Mouse (Mus musculus): ENCODE measurements around the gene Ccdc186. TPM values are rescaled to one million over a fixed set of nuclear protein-coding genes. Genes with fewer than 3 reads are reported as not detected.
"Not testable (repeated sequence)": the region's sequence is repeated elsewhere in the genome, so short reads cannot be mapped to it uniquely, and the experiment has no call there.

Gene Ccdc186
- polyA plus RNA-seq, 1 experiment from 2014 or later: 24.8 TPM

DNA sequence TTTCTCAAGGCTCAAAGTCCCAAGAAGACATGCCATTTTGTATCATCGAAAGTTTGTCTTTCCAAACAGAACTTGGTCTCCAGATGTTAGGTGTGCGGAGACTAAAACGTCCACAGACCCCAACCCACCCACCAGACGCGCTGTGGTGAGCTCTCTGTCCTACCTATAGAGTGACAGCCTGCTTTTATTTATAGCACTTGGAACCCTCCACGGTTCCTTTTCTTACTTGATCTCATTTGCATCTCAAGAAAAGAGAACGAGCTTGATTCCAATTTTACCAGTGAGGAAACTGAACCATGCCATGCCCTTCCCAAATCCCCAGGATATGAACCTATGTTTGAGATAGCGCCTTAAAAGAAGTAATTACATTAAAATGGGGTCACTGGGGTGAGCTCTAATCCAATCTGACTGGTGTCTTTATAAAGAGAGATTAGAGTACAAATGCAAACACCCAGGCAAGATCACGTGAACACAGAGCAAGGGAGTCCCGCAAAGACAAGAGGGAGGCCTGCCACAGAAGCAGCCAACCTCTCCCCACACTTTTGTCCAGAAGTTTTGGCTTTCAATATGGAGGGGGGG is 48.5 kb downstream of the Ccdc186 start:
- no peak overlapping the region for H3K27ac ChIP-seq
- peaks cover 17% of the 10 kb centered on the region for H3K27me3 ChIP-seq
- no peaks in the 10 kb centered on the region for H3K36me3 ChIP-seq
- H3K4me2 ChIP-seq: no peak overlapping the region
- H3K4me1 ChIP-seq: peaks cover 40% of the 10 kb centered on the region
- no peak overlapping the region for H3K4me3 ChIP-seq
- ATAC-seq (ENCODE audit: insufficient number of reproducible peaks, insufficient read depth, low FRiP score, low TSS enrichment, low read depth): no peak
- WGBS: 56% methylated on average over 10 of the region's 10 CpGs
- H3K9ac ChIP-seq: no peak overlapping the region
- no peaks in the 10 kb centered on the region for H3K9me3 ChIP-seq

DNA sequence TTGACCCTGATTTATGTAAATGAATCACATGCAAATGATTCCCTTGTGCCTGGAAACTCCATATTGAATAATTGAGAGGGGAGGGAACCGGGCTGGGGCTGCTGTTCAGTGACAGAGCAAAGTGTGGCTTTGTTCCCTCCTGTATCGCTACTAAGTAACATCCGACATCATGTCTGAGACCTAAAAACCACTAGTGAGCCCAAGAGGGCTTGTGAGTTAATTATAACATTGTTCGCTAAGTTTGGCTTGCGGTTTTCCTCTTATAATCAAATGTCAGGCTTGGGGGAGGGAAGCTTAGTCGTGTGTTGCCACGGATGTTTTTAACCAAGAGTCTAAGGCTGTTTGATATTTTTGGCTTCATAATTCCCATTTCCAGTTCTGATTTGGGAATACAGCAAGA is 49.8 kb downstream of the Ccdc186 start:
- ATAC-seq (ENCODE audit: insufficient number of reproducible peaks, insufficient read depth, low FRiP score, low TSS enrichment, low read depth): no peak
- 54% methylated on average over 7 of the region's 7 CpGs for WGBS
- Histone ChIP-seq H3K4me1 (peaks cover 37% of the 10 kb centered on the region), H3K9ac (no peak overlapping the region), H3K27me3 (peaks cover 17% of the 10 kb centered on the region), H3K36me3 (no peaks in the 10 kb centered on the region), H3K27ac (no peak overlapping the region), H3K4me3 (no peak overlapping the region), H3K9me3 (no peaks in the 10 kb centered on the region), H3K4me2 (0 out of 2 replicates have a peak overlapping the region, but pooled peaks have one; percentile 1)

DNA sequence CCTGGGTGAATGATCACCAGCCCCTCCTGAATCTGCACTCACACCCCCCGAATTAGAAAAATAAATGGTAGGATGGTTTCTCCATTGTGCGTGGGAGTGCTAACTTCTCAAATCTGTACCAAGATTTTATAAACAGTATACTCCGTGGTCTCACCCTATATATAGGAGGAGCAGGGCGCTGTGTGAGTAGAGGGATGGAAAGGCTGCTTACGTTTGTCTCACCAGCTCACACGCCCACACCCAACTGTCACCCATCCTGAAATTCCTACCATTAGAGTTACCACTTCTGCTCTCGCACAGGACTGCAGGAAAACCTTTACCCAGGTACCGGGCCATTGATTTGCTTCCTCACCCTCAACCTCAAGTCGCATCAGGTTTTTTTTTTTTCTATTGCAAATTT is 53.0 kb downstream of the Ccdc186 start:
- H3K9me3 ChIP-seq: no peaks in the 10 kb centered on the region
- no peak for ATAC-seq (ENCODE audit: insufficient number of reproducible peaks, insufficient read depth, low FRiP score, low TSS enrichment, low read depth)
- peaks cover 13% of the 10 kb centered on the region; the same call in 1 of the 2 replicates for H3K4me1 ChIP-seq
- WGBS: 88% methylated on average over 9 of the region's 9 CpGs
- no peaks in the 10 kb centered on the region for H3K36me3 ChIP-seq
- H3K27me3 ChIP-seq: no peaks in the 10 kb centered on the region
- no peak overlapping the region for H3K4me3 ChIP-seq
- H3K27ac ChIP-seq: no peak overlapping the region
- H3K9ac ChIP-seq: no peak overlapping the region
- no peak overlapping the region for H3K4me2 ChIP-seq

DNA sequence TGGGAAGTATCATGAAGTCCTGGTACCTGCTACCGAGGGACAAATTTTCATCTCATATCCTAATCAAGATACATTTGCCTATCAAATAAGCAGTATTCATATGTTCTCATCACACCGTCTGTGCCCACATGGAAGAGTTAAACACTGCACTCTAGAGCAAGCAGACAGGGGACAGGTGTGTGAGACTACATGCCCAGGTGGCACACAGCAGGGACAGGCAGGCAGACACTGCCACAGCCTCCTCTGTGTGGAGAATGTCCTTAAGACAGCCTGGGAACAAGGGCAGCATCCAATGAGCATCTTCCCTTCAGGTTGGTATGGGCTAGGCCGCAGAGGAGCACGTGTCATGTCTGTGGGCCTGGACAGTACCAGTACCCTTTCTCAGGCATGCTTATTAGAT is 59.3 kb downstream of the Ccdc186 start:
- 95% methylated on average over 4 of the region's 4 CpGs for WGBS
- H3K4me2 ChIP-seq: no peak overlapping the region
- H3K9me3 ChIP-seq: no peaks in the 10 kb centered on the region
- H3K36me3 ChIP-seq: no peaks in the 10 kb centered on the region
- H3K27me3 ChIP-seq: no peaks in the 10 kb centered on the region
- H3K9ac ChIP-seq: no peak overlapping the region
- H3K4me1 ChIP-seq: no peaks in the 10 kb centered on the region
- no peak overlapping the region for H3K4me3 ChIP-seq
- H3K27ac ChIP-seq: no peak overlapping the region
- no peak for ATAC-seq (ENCODE audit: insufficient number of reproducible peaks, insufficient read depth, low FRiP score, low TSS enrichment, low read depth)

DNA sequence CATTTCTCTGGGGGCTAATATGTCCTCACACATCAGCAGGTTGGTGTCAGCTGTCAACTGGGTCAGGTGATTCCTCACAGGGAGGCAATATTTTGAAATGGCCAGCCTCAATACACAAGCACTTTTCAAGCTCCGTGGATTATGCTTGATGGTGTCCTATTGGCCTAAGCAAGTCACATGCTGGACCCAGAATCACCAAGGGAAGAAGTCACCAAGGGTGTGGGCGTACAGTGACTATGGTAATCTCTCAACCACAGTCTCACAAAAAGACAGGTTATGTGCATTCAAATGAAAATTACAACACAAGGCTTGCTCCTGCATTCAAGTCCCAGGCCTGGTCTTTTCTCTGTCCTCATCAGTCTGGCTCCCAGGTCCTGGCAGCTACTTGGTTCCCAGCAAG is 60.3 kb downstream of the Ccdc186 start:
- Histone ChIP-seq H3K4me1 (no peaks in the 10 kb centered on the region), H3K9ac (no peak overlapping the region), H3K36me3 (no peaks in the 10 kb centered on the region), H3K4me2 (no peak overlapping the region), H3K9me3 (no peaks in the 10 kb centered on the region), H3K27me3 (no peaks in the 10 kb centered on the region), H3K27ac (no peak overlapping the region), H3K4me3 (no peak overlapping the region)
- no peak for ATAC-seq (ENCODE audit: insufficient number of reproducible peaks, insufficient read depth, low FRiP score, low TSS enrichment, low read depth)
- 79% methylated on average over 2 of the region's 2 CpGs for WGBS

DNA sequence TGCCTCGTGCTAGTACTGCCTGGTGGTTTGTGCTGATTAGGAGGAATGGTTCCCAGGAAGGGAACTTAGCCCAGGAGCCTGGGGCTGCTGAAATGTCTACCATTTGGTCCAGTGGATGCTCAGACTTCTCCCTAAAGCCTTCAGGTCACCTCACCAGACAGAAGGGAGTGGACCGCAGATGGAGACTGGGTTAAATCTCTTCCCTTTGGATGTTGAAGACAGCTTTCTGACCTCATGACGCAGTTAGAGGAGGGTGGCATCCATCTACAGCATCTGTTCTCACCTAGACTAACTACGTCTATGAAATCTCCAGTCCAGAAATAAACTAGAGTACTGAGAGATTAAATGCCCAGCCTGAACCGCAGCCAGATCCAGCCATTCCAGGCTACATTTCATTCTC is 60.9 kb downstream of the Ccdc186 start:
- no peak overlapping the region for H3K9ac ChIP-seq
- no peaks in the 10 kb centered on the region for H3K27me3 ChIP-seq
- ATAC-seq (ENCODE audit: insufficient number of reproducible peaks, insufficient read depth, low FRiP score, low TSS enrichment, low read depth): no peak
- no peaks in the 10 kb centered on the region for H3K9me3 ChIP-seq
- H3K4me2 ChIP-seq: no peak overlapping the region
- 89% methylated on average over 5 of the region's 5 CpGs for WGBS
- H3K4me1 ChIP-seq: no peaks in the 10 kb centered on the region
- H3K27ac ChIP-seq: no peak overlapping the region
- no peak overlapping the region for H3K4me3 ChIP-seq
- no peaks in the 10 kb centered on the region for H3K36me3 ChIP-seq

DNA sequence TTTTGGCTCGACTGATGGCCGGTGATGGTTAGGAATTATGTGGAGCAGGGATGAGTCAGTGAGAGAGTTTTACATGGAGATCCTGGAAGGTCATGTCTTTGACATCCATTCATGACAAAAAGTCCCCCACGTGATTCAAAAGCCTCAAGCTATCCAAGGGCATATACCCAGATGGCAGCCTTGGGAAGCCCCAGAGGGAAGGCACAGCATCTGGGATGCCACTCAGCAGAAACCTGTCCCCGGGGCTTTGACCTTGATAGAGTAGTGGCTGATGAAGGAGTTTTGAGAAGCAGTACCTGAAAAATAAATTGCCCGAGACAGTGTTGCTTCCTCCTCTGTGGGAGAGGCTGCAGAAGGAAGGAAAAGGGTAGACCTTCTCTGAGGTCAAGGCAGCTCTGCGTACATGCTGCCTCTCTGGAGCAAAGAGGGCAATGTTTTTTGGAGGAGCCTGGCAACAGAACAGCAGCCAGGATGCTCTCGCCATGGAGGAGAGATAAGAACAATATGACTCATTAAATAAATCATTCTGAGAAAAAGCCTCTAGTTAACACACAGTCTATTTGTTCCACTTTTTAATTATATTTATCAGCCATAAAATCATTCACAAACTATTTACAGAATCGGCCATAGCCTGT is 61.6 kb downstream of the Ccdc186 start:
- Histone ChIP-seq H3K36me3 (no peaks in the 10 kb centered on the region), H3K27ac (no peak overlapping the region), H3K4me3 (no peak overlapping the region), H3K9me3 (no peaks in the 10 kb centered on the region), H3K4me2 (no peak overlapping the region), H3K4me1 (no peaks in the 10 kb centered on the region), H3K27me3 (no peaks in the 10 kb centered on the region), H3K9ac (no peak overlapping the region)
- 86% methylated on average over 8 of the region's 8 CpGs for WGBS
- no peak for ATAC-seq (ENCODE audit: insufficient number of reproducible peaks, insufficient read depth, low FRiP score, low TSS enrichment, low read depth)

DNA sequence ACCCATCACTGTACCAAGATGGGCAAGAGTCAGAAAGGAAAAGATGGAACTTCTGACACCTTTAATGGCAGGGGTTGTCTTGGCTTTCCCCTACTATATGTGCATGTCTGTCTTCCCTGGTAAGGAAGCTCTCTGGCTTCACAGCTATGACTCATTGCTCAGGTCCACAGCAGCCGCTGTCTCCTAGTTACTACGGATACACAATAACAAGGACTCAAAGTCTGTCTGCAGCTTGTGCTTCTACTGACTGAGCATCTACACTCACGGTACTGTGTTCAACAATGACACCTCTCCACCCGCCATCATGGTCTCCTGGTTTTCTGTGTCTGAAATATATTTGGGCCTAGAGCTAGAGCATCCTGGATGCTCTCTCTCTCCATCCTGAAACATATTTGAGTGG is 62.2 kb downstream of the Ccdc186 start:
- Histone ChIP-seq H3K4me2 (no peak overlapping the region), H3K36me3 (no peaks in the 10 kb centered on the region), H3K9me3 (no peaks in the 10 kb centered on the region), H3K27ac (no peak overlapping the region), H3K9ac (no peak overlapping the region), H3K4me1 (no peaks in the 10 kb centered on the region), H3K27me3 (no peaks in the 10 kb centered on the region), H3K4me3 (no peak overlapping the region)
- 86% methylated on average over 4 of the region's 4 CpGs for WGBS
- ATAC-seq (ENCODE audit: insufficient number of reproducible peaks, insufficient read depth, low FRiP score, low TSS enrichment, low read depth): no peak

DNA sequence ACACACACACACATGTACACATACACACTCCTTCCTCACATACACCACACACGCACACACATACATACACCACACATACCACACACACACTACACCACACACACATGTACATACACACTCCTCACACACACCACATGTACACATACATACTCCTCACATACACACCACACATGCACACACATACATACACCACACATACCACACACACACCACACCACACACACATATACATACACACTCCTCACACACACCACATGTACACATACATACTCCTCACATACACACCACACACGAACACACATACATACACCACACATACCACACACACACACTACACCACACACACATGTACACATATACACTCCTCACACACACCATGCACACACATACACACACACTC is 63.7 kb downstream of the Ccdc186 start:
- Histone ChIP-seq H3K9ac (no peak overlapping the region), H3K27me3 (no peaks in the 10 kb centered on the region), H3K4me3 (no peak overlapping the region), H3K4me2 (no peak overlapping the region), H3K4me1 (no peaks in the 10 kb centered on the region), H3K27ac (no peak overlapping the region), H3K9me3 (no peaks in the 10 kb centered on the region), H3K36me3 (no peaks in the 10 kb centered on the region)
- no peak for ATAC-seq (ENCODE audit: insufficient number of reproducible peaks, insufficient read depth, low FRiP score, low TSS enrichment, low read depth)
- 89% methylated on average over 2 of the region's 2 CpGs for WGBS

DNA sequence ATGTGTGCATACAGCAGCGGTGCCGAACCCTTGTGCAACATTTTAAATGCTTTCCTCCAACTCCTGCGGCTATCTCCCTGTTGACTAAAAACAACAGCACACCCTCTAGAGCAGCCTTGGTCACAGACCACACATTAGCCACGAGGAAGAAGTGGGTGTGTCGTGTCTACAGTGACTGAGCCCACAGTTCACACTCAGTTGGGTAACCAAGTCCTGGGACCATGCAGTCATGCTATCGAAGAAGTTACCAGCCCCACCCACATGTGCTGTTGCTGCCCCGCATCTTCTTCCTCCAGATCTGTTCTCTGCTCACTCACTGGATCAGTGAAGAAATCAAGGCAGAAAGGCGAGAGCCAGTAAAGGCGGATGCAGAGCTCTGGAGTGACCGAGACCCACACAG is 65.6 kb downstream of the Ccdc186 start:
- Histone ChIP-seq H3K4me3 (no peak overlapping the region), H3K9me3 (no peaks in the 10 kb centered on the region), H3K27me3 (no peaks in the 10 kb centered on the region), H3K36me3 (no peaks in the 10 kb centered on the region), H3K4me1 (no peaks in the 10 kb centered on the region), H3K4me2 (no peak overlapping the region), H3K27ac (no peak overlapping the region), H3K9ac (no peak overlapping the region)
- 83% methylated on average over 10 of the region's 10 CpGs for WGBS
- no peak for ATAC-seq (ENCODE audit: insufficient number of reproducible peaks, insufficient read depth, low FRiP score, low TSS enrichment, low read depth)

DNA sequence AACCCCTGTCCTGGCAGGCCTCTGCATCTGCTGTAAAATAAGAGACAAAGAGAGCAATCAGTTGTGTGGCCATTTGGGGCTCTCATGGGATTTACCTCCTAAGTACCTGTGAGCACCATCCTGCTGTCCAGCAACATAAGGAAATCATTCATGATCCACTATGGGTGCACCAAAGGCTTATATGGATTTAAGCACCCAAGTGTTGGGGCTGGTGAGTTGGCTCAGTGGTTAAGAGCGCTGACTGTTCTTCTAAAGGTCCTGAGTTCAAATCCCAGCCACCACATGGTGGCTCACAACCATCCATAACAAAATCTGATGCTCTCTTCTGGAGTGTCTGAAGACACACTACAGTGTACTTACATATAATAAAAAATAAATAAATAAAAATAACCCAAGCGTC is 67.5 kb downstream of the Ccdc186 start:
- not testable (repeated sequence) for H3K9me3 ChIP-seq; H3K4me1 ChIP-seq; H3K27ac ChIP-seq; H3K36me3 ChIP-seq; H3K4me2 ChIP-seq; ATAC-seq (ENCODE audit: insufficient number of reproducible peaks, insufficient read depth, low FRiP score, low TSS enrichment, low read depth); H3K9ac ChIP-seq; H3K27me3 ChIP-seq; H3K4me3 ChIP-seq
- 94% methylated on average over 2 of the region's 2 CpGs for WGBS

DNA sequence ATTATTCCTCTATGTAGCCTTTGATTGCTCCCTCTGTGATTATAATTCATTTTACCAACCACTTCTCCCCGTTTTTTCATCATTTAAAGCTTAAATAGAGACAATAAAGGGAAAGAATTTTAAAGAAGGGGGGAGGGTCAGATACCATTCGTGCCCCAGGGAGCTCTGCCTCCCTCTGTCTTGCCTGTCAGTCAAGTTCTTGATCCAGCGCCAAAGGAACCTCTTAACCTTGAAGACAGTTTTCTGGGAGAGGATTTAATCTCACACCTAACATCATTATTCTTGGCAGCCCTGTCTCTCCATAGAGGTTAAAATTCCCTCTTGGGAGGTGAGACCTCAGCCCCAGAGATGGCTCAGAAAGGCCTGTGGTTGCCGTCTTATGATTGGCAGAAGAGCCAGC is 71.3 kb downstream of the Ccdc186 start:
- Histone ChIP-seq H3K4me2 (no peak overlapping the region), H3K27me3 (no peaks in the 10 kb centered on the region), H3K9ac (no peak overlapping the region), H3K9me3 (no peaks in the 10 kb centered on the region), H3K4me1 (peaks cover 30% of the 10 kb centered on the region), H3K36me3 (no peaks in the 10 kb centered on the region), H3K27ac (no peak overlapping the region), H3K4me3 (no peak overlapping the region)
- ATAC-seq (ENCODE audit: insufficient number of reproducible peaks, insufficient read depth, low FRiP score, low TSS enrichment, low read depth): no peak
- WGBS: 38% methylated on average over 4 of the region's 4 CpGs
